Mouse (Mus musculus) T-cell, adult 2 months (primary cell): ENCODE data around the gene Ccdc13.

Experiments used
- DNase-seq: peaks from one replicate; pipeline ENCODE4 v3.0.0; 2022; ENCODE audit warnings: low spot score

Gene Ccdc13

GRCm38 (mm10) chr9:121798887-121799520 is 40.3 kb downstream of the Ccdc13 start:
- no peak for DNase-seq

- no peak for DNase-seq
Observed at GRCm38 (mm10) chr9:121797722-121798121, 41.5 kb downstream of the Ccdc13 start.

DNA sequence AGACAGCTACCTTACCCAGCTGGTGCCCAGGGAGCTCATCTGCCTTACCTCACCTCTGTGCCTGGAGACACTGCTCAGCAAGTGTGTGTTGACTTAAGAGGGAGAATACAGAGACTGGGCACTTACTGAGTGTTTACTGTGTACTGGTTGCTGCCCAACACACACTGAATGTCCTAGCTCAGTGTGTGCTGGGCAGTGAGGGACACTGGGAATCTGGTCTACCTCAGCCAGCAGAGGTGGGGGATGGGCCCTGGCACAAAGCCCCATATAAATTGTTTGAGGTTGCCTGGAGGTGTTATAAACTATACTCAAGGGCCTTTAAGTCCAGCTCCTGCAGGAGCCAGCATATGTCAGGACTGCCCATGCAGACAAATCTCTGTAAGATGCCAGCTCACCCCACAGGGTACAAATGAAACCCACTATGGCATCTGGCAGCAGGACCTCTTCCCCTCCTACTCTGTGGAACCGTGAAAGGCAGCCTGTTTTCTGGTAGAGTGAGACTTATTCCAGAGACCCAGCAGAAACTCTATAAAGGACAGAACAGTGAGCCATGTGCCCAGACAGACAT is 44.2 kb downstream of the Ccdc13 start:
- DNase-seq, result no peak

DNA sequence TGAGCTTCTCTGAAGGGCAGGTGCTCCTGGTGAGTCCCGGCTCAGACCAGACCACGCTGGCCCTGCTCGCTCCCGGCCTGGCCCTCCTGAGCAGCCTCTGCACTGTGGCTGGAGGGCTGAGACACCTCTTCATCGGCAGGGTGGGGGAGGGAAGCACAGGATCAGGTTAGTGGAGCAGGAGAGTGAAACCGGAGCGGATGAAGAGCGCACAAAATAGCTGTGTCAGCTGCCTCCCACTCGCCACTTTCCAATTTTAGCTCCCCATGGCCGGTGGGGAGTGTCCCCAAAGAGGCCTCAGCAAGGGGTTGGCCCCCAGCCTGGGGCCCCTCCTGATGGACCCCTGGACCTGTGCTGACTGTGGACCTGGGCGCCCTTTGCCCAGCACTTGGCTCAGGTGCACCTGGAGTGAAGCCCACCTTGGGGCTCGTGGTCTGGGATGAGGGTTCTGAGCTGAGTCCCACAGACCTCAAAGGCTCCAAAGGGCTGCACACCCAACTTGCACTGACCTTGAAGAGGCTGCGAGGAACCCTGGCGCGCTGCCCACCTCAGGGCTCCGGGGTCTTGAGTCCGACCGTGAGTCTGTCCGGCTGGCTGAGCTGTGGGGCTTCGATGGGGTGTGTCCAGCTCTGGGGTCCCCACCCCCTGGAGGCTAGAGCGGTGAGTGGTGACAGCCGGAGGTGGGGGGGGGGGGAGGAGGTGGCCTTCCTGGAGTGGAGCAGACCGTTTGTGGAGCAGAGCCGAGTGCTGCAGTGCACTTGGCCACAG is 47.3 kb downstream of the Ccdc13 start, which contains the start of gene Hhatl:
TSS of gene Hhatl (minus strand) at position 751 of the 765 bp plus-strand sequence.
- no peak for DNase-seq

DNA sequence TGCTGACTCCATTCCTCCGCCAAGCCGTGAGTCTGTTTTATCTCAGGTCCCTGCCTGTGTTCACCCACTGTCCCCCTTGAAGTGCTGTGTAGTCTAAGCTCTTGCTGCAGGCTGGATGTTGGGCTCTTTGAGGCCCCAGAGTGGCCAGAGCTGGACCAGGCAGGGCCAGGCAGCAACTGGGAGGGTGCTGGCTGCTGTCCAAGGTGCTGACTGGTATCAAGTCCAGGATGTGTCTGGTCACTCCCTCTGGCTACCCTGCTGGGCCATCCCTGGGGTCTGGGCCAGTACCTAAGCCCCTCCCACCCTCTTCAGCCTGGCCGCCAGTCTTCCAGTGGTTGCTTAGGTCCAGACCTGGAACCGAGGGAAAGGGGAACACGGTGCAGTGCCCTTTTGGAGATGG is 48.1 kb downstream of the Ccdc13 start:
- DNase-seq, result no peak

GRCm38 (mm10) chr9:121786359-121786758 is 52.9 kb downstream of the Ccdc13 start:
- no peak for DNase-seq

- DNase-seq, result no peak
Observed at GRCm38 (mm10) chr9:121785261-121785660, 54.0 kb downstream of the Ccdc13 start.

GRCm38 (mm10) chr9:121784801-121785200 is 54.5 kb downstream of the Ccdc13 start:
- DNase-seq, result no peak

DNA sequence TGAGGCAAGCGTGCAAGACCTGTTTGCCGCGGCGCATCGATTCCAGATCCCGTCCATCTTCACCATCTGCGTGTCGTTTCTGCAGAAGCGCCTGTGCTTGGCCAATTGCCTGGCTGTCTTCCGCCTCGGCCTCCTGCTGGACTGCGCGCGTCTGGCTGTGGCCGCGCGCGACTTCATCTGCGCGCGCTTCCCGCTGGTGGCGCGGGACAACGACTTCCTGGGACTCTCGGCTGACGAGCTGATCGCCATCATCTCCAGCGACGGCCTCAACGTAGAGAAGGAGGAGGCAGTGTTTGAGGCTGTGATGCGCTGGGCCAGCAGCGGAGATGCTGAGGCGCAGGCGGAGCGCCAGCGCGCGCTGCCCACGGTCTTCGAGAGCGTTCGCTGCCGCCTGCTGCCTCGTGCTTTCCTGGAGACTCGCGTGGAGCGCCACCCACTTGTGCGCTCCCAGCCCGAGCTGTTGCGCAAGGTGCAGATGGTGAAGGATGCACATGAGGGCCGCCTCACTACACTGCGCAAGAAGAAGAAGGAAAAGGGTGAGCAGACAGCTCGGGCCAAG is 61.1 kb downstream of the Ccdc13 start:
- no peak for DNase-seq

DNA sequence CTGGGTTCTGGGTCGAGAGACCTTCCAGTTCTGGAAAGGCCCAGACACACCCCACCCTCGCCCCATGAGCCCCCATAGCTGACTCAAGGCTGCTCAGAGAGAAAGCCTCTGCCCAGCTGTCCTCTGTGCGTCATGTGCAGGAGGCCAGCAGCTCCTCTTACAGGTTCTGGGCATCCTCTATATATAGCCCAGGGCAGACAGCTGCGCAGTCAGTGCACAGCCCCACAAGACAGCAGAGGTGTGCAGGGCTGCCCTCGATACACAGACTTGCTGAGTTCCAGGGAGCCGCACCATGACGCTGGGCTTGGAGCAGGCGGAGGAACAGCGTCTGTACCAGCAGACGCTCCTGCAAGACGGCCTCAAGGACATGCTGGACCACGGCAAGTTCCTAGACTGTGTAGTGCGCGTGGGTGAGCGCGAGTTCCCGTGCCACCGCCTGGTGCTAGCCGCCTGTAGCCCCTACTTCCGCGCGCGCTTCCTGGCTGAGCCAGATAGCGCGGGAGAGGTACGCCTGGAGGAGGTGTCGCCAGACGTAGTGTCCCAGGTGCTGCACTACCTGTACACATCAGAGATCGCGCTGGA is 61.7 kb downstream of the Ccdc13 start, which contains the start of gene Klhl40:
TSS of gene Klhl40 (plus strand) at position 124 of the 582 bp plus-strand sequence.
- no peak for DNase-seq

- DNase-seq, result no peak
Observed at GRCm38 (mm10) chr9:121776511-121776910, 62.8 kb downstream of the Ccdc13 start.

DNA sequence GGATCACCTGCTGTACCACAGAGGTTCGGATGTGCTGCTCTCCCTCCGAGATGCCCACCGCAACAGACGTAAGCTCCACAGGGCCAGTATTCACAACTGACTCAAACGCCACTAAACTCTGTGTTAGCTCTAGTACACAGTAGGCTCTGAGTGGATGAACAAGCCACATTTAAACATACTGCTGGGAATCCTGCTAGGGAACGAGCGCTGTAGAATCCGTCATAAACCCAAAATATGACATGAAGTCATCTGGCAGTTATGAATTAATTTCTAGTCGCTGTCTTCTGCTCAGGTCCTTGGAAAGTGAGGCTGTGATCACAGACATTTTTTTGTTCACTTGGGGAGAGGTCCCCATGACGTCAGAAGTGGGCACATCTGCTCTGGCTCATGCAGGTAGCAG is 63.3 kb downstream of the Ccdc13 start:
- DNase-seq, result no peak

DNA sequence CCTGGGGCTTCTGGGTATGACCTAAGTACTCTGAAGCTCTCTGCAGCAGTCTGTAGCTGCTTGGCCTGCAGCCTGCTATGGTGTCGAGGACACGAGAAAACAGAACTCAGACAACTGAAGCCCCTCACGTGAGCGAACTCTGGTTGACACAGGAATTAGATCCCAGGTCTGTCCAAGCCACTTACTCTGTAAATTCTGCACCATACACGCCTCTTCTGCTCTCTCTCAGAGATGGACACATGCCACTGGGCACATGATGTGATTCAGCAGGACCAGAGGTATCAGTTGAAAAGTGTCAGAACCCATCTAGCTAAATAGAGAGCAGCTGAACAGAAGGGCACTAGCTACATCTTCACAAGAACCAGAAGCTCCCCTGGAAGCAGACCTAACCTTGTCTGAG is 66.8 kb downstream of the Ccdc13 start:
- no peak for DNase-seq

- no peak for DNase-seq
Observed at GRCm38 (mm10) chr9:121765166-121765855, 74.0 kb downstream of the Ccdc13 start.

DNA sequence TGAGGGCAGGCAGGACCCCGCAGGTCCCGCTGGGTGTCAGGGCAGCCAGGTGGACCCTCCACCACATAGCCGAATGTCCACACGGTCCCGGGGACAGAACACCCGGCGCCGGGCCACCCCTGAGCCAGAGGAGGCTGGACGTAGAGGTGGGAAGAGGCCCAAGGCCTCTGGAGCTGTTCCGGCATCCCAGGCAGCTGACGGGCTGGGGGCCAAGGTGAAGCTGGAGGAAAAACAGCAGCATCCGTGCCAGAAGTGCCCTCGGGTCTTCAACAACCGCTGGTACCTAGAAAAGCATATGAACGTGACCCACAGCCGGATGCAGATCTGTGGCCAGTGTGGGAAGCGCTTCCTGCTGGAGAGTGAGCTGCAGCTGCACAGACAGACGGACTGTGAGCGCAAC is 75.5 kb downstream of the Ccdc13 start:
- DNase-seq, result no peak

DNA sequence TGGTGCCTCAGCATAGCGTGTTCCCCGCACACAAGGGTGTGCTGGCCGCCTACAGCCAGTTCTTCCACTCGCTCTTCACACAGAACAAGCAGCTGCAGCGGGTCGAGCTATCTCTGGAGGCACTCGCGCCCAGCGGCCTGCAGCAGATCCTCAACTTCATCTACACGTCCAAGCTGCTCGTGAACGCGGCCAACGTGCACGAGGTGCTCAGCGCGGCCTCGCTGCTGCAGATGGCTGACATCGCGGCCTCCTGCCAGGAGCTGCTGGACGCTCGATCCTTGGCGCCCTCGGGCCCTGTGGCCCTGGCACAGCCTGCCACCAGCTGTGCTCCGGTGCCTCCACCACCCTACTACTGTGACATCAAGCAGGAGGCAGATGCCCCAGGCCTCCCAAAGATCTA is 76.5 kb downstream of the Ccdc13 start:
- no peak for DNase-seq

DNA sequence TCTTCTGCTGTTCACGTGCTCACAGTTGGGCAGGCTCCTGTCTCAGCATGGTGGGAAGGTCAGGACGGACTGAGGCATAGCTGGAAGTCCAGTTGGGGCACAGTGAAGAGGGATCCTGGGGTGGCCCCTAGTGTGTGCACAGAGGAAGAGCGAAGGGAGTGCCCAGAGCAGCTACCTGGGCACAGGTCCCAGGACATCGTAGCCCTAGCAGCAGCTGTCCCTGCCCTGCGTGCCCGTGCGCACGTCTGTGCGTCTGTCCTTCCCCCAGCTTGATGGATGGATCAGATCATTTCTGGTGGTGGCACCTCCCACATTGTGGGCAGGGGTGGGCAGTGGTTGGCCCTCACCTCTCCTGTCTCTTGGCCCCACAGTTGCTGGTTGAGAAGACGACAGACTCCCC is 77.0 kb downstream of the Ccdc13 start:
- no peak for DNase-seq

DNA sequence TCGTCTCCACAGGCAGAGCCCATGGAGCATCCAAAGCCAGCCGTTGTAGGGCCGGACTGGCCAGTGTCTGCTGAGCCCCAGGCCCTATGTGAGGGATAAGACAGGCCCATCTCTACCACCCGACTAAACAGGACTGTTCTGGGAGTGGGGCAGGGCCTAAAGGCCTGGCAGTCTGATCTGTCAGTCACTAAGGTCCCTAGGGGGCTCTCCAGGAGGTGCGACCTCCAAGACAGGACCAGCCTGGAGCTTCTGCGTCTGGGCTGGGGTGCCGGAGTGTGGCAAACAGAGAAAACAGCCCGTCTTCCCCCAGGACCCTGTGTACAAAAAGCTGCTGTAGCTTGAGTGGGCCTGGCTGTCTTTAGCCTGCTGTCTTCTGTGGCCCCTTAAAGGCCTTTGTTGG is 77.5 kb downstream of the Ccdc13 start:
- no peak for DNase-seq

- no peak for DNase-seq
Observed at GRCm38 (mm10) chr9:121761091-121761665, 78.1 kb downstream of the Ccdc13 start.

GRCm38 (mm10) chr9:121760271-121761090 is 78.8 kb downstream of the Ccdc13 start:
- DNase-seq, result no peak
